Comparison of ENCODE assay signal across 8 mouse cellular contexts in genomic region chr19:40434042-40434869, GRCm38 (mm10).
DNase-seq lines count a peak whose midpoint lies in the region; ATAC-seq lines count a peak whose summit lies in the region.

No protein-coding gene starts in this region.

- no peak overlapping the region for H3K4me3 ChIP-seq in heart, embryonic 13.5 days
- H3K4me3 ChIP-seq in brown adipose tissue, adult 24 weeks (ENCODE audit: insufficient read depth, low read depth, low read length) = no peak overlapping the region
- no peak overlapping the region for H3K4me3 ChIP-seq in hindbrain, embryonic 12.5 days
- no peak overlapping the region for H3K4me3 ChIP-seq in neural tube, embryonic 13.5 days
- H3K4me3 ChIP-seq in kidney, embryonic 16.5 days (ENCODE audit: low read length) = no peak overlapping the region

- no peaks in the 10 kb centered on the region for H3K36me3 ChIP-seq in heart, embryonic 13.5 days
- H3K36me3 ChIP-seq in hindbrain, embryonic 12.5 days = 0 out of 2 replicates have a peak, but pooled peaks cover 3% of the 10 kb centered on the region
- H3K36me3 ChIP-seq in neural tube, embryonic 13.5 days = 0 out of 2 replicates have a peak, but pooled peaks cover 2% of the 10 kb centered on the region
- no peaks in the 10 kb centered on the region for H3K36me3 ChIP-seq in kidney, embryonic 16.5 days (ENCODE audit: insufficient read depth, low read length)

- no peak for DNase-seq in heart, postnatal 10 days
- no peak for DNase-seq in spleen, postnatal 4 days (ENCODE audit: low spot score in 2 of 2)

- H3K27ac ChIP-seq in heart, embryonic 13.5 days (replicated peaks) = peak overlapping the region; percentile 93
- H3K27ac ChIP-seq in brown adipose tissue, adult 24 weeks (replicated peaks; ENCODE audit: low read depth, low read length) = peak overlapping the region; percentile 62
- H3K27ac ChIP-seq in hindbrain, embryonic 12.5 days = peak overlapping the region; percentile 77
- peak overlapping the region; percentile 77 for H3K27ac ChIP-seq in neural tube, embryonic 13.5 days (replicated peaks)
- H3K27ac ChIP-seq in kidney, embryonic 16.5 days (ENCODE audit: low read length) = no peak overlapping the region

- intact Hi-C loops in heart, postnatal 10 days (cut with DNase I) = no loop called here

- peaks cover 100% of the 10 kb centered on the region for H3K4me1 ChIP-seq in heart, embryonic 13.5 days
- H3K4me1 ChIP-seq in brown adipose tissue, adult 24 weeks (ENCODE audit: control insufficient read depth, insufficient read depth, insufficient read length, low read length) = peaks cover 52% of the 10 kb centered on the region
- peaks cover 26% of the 10 kb centered on the region for H3K4me1 ChIP-seq in hindbrain, embryonic 12.5 days
- H3K4me1 ChIP-seq in neural tube, embryonic 13.5 days (replicated peaks) = peaks cover 46% of the 10 kb centered on the region
- peaks cover 29% of the 10 kb centered on the region for H3K4me1 ChIP-seq in kidney, embryonic 16.5 days (ENCODE audit: insufficient read depth, low read length)

- peak overlapping the region; percentile 65 for H3K9ac ChIP-seq in heart, embryonic 13.5 days
- no peak overlapping the region for H3K9ac ChIP-seq in hindbrain, embryonic 12.5 days
- no peak overlapping the region for H3K9ac ChIP-seq in neural tube, embryonic 13.5 days
- no peak overlapping the region for H3K9ac ChIP-seq in kidney, embryonic 16.5 days (replicated peaks; ENCODE audit: low read length)

- H3K9me3 ChIP-seq in heart, embryonic 13.5 days = no peaks in the 10 kb centered on the region
- H3K9me3 ChIP-seq in hindbrain, embryonic 12.5 days (replicated peaks) = no peaks in the 10 kb centered on the region
- no peaks in the 10 kb centered on the region for H3K9me3 ChIP-seq in neural tube, embryonic 13.5 days
- no peaks in the 10 kb centered on the region for H3K9me3 ChIP-seq in kidney, embryonic 16.5 days (ENCODE audit: low read length)

- WGBS in heart, embryonic 13.5 days = 86% methylated on average over 10 of the region's 10 CpGs
- 48% methylated on average over 10 of the region's 10 CpGs for WGBS in hindbrain, embryonic 12.5 days
- 50% methylated on average over 10 of the region's 10 CpGs for WGBS in neural tube, embryonic 13.5 days
- WGBS in kidney, embryonic 16.5 days = 89% methylated on average over 10 of the region's 10 CpGs

- no peak overlapping the region for H3K4me2 ChIP-seq in heart, embryonic 13.5 days
- H3K4me2 ChIP-seq in hindbrain, embryonic 12.5 days (replicated peaks) = no peak overlapping the region
- H3K4me2 ChIP-seq in neural tube, embryonic 13.5 days = no peak overlapping the region
- no peak overlapping the region for H3K4me2 ChIP-seq in kidney, embryonic 16.5 days (replicated peaks; ENCODE audit: low read depth, low read length)

- no peaks in the 10 kb centered on the region for H3K27me3 ChIP-seq in heart, embryonic 13.5 days (replicated peaks)
- H3K27me3 ChIP-seq in hindbrain, embryonic 12.5 days = no peaks in the 10 kb centered on the region
- H3K27me3 ChIP-seq in neural tube, embryonic 13.5 days = no peaks in the 10 kb centered on the region
- no peaks in the 10 kb centered on the region for H3K27me3 ChIP-seq in kidney, embryonic 16.5 days (ENCODE audit: insufficient read depth, low read length)

- 0 out of 2 replicates have a peak, but pooled peaks have one; percentile 35 for ATAC-seq in heart, embryonic 13.5 days (ENCODE audit: extremely low read depth, insufficient number of reproducible peaks, low FRiP score, low TSS enrichment)
- peak; percentile 92 for ATAC-seq in hindbrain, embryonic 12.5 days (ENCODE audit: low FRiP score)
- peak; percentile 92 for ATAC-seq in neural tube, embryonic 13.5 days (ENCODE audit: low read depth)
- ATAC-seq in kidney, embryonic 16.5 days (ENCODE audit: low FRiP score, low TSS enrichment) = no peak
- no peak for ATAC-seq in megakaryocyte, adult 5-6 weeks (ENCODE audit: poor library complexity, severe bottlenecking)

Comparison
In these comparisons a context has a peak if more than half of its experiments do, and no peak if none do; other contexts are left out.
1. ATAC-seq: peak in heart, embryonic 13.5 days (single experiment), hindbrain, embryonic 12.5 days (single experiment) and neural tube, embryonic 13.5 days (single experiment); none in kidney, embryonic 16.5 days (single experiment) and megakaryocyte, adult 5-6 weeks (single experiment).